Mouse (Mus musculus) embryonic facial prominence, embryonic 15.5 days (tissue): ENCODE data around the gene Serping1. TPM values are rescaled to one million over a fixed set of nuclear protein-coding genes. Genes with fewer than 3 reads are reported as not detected.

Experiments
- ATAC-seq: fragments of 200-750 bp; cut with Nextera tagmentation; 2 replicates; pipeline ENCODE4 v1.8.0; 2017; ENCODE audit warnings: low read depth, moderate TSS enrichment; ENCODE audit not compliant: insufficient number of reproducible peaks, low FRiP score, low TSS enrichment
- H3K27ac ChIP-seq: fragments of 300-500 bp; sonication (generic); replicated peaks from 2 replicates; pipeline ENCODE4 v1.5.1; 2015; ENCODE audit warnings: mild to moderate bottlenecking, inconsistent platforms
- H3K27me3 ChIP-seq: fragments of 300-500 bp; sonication (generic); 2 replicates; pipeline ENCODE4 v1.6.1; 2015; ENCODE audit warnings: inconsistent platforms
- H3K36me3 ChIP-seq: fragments of 300-500 bp; sonication (generic); 2 replicates; pipeline ENCODE4 v1.6.1; 2015; ENCODE audit warnings: mild to moderate bottlenecking, inconsistent platforms
- H3K4me1 ChIP-seq: fragments of 300-500 bp; sonication (generic); 2 replicates; pipeline ENCODE4 v1.6.1; 2015; ENCODE audit warnings: inconsistent platforms
- H3K4me2 ChIP-seq: fragments of 300-500 bp; sonication (generic); replicated peaks from 2 replicates; pipeline ENCODE4 v1.6.1; 2015; ENCODE audit warnings: mild to moderate bottlenecking, inconsistent platforms
- H3K4me3 ChIP-seq: fragments of 300-500 bp; sonication (generic); replicated peaks from 2 replicates; pipeline ENCODE4 v1.5.1; 2015; ENCODE audit warnings: mild to moderate bottlenecking, inconsistent platforms
- H3K9ac ChIP-seq: fragments of 300-500 bp; sonication (generic); 2 replicates; pipeline ENCODE4 v1.6.1; 2015; ENCODE audit warnings: inconsistent platforms
- H3K9me3 ChIP-seq: fragments of 300-500 bp; sonication (generic); replicated peaks from 2 replicates; pipeline ENCODE4 v1.6.1; 2016; ENCODE audit warnings: inconsistent platforms
- WGBS: fragments of 180-500 bp; shearing (Covaris S2); methylation state at CpG from one replicate; pipeline ENCODE4 v1.1.7; 2015; 5-methylcytosine and 5-hydroxymethylcytosine counted together
- polyA plus RNA-seq: library from polyadenylated mRNA; unstranded; fragments of >200 nt; fragmentation: Nextera tagmentation; extraction: Ambion mirVana; gene quantifications from 2 replicates; pipeline ENCODE4 v1.2.1, GENCODE M21; 2015

Gene Serping1
- polyA plus RNA-seq, 1 experiment from 2014 or later, result 48.0 TPM

DNA sequence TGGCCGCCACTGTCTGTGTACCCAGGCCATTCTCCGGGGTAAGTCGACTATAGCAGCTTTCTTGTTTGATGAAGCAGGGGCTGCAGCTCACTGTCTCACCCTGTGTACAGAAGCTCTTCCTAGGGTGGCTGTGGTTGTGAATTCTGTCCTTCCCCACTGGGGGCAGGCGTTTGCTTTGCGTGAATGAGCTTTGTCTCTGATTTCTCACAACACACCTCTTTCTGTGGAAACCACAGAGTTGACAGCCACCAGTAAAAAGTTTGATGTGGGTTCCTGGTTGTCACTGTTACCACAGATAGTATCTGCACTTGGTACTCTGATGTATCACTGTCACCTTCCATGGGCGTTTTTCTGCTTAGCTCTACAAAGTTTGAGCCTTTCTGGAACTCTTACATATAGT lies 4.0 kb upstream of the Serping1 start:
- H3K4me2 ChIP-seq, result no peak overlapping the region
- WGBS, result 61% methylated on average over 6 of the region's 6 CpGs
- no peaks in the 10 kb centered on the region for H3K27me3 ChIP-seq
- peaks cover 7% of the 10 kb centered on the region for H3K4me1 ChIP-seq
- H3K27ac ChIP-seq, result no peak overlapping the region
- H3K9me3 ChIP-seq, result no peaks in the 10 kb centered on the region
- H3K4me3 ChIP-seq, result no peak overlapping the region
- no peak overlapping the region for H3K9ac ChIP-seq
- H3K36me3 ChIP-seq, result no peaks in the 10 kb centered on the region
- ATAC-seq, result no peak

DNA sequence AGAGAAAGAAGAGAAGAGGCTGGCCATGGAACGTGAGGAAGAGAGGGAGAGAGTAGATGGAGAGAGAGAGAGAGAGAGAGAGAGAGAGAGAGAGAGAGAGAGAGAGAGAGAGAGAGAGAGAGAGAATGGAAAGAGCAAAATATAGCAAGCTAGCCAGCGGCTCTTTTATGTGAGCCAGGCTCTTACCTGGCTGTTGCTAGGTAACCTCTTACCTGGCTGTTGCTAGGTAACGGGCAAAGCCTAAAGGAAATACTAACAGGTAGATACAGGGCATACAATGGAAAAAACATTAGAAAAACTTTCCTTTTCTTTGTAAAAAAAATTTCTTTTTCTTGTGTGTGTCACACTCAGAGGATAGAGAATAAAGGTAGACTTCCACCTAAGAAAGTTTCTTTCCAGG lies 2.5 kb upstream of the Serping1 start:
- Histone ChIP-seq H3K27me3 (no peaks in the 10 kb centered on the region), H3K4me2 (no peak overlapping the region), H3K9ac (no peak overlapping the region), H3K4me1 (peaks cover 10% of the 10 kb centered on the region), H3K27ac (no peak overlapping the region), H3K36me3 (no peaks in the 10 kb centered on the region), H3K4me3 (no peak overlapping the region), H3K9me3 (no peaks in the 10 kb centered on the region)
- ATAC-seq, result no peak
- 46% methylated on average over 3 of the region's 3 CpGs for WGBS

DNA sequence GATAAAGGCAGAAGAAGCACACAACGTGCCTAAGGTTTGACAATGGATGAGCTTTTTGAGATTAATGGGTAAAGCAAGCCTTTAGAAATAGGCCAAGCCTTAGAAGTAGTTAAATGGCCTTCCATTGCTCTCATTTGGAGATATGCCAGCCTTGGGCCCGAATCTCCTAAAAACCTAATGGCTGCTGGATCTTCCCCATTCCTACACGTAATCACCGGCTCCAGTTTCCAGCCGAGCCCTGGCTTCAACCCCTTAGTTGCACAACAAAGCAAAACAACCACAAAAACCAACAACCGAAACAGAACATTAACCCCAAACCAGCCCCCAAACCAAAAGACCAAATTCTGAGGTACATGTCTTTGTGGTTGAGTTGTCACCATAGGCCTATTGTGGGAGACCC lies 421 bp upstream of the Serping1 start:
- 70% methylated on average over 6 of the region's 6 CpGs for WGBS
- Histone ChIP-seq H3K36me3 (no peaks in the 10 kb centered on the region), H3K27ac (0 out of 2 replicates have a peak overlapping the region, but pooled peaks have one; percentile 3), H3K4me2 (no peak overlapping the region), H3K27me3 (no peaks in the 10 kb centered on the region), H3K9me3 (no peaks in the 10 kb centered on the region), H3K4me1 (peaks cover 10% of the 10 kb centered on the region), H3K9ac (no peak overlapping the region), H3K4me3 (no peak overlapping the region)
- ATAC-seq, result no peak

DNA sequence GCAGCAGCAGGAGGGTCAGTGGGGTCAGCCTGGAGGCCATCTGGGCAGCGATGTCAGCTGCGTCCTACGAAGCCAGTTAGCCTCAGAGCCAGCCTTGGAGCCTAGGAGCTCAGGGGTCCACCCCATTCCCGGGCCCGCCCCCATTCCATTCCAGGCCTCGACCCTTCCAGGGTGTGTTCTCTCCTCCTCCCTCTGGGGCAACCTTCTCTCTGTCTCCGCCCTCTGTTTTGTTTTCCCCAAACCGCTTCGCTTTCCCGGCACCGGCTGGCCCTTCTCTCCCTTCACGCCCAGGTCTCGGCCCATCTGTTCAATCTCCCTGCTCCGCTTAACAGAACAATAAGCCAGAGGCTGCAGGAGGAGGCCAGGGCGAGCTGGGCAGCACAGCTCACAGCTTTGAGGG lies 493 bp downstream of the Serping1 start:
- 0 out of 2 replicates have a peak overlapping the region, but pooled peaks have one; percentile 34 for H3K27ac ChIP-seq
- 2% methylated on average over 14 of the region's 15 CpGs for WGBS
- H3K9ac ChIP-seq, result peak overlapping the region; percentile 10; the same call in 1 of the 2 replicates
- peak overlapping the region; percentile 50 for H3K4me2 ChIP-seq
- H3K4me1 ChIP-seq, result peaks cover 10% of the 10 kb centered on the region
- peak overlapping the region; percentile 37 for H3K4me3 ChIP-seq
- no peaks in the 10 kb centered on the region for H3K9me3 ChIP-seq
- H3K36me3 ChIP-seq, result no peaks in the 10 kb centered on the region
- ATAC-seq, result peak; percentile 82
- H3K27me3 ChIP-seq, result no peaks in the 10 kb centered on the region

DNA sequence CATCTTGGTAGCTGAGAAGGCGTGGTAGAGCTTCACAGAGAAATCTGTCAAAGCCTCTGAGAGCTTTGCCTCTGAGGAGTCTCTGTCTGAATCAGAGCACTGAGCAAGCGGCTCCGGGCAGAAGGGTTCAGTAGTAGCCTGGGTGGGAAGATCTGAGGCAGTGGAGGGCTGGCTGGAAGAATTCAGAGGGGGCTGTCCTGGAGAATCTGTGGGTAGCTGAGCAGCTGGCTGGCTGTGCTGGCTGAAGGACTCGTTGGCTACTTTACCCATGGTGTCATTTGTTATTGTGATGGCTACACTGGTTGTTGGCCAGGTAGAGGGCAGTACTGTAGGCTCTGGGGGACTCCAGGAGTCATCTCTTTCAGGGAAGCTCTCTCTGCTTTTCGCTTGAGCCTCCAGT lies 2.0 kb downstream of the Serping1 start:
- Histone ChIP-seq H3K9ac (no peak overlapping the region), H3K27me3 (no peaks in the 10 kb centered on the region), H3K4me2 (no peak overlapping the region), H3K27ac (no peak overlapping the region), H3K4me1 (peaks cover 10% of the 10 kb centered on the region), H3K36me3 (0 out of 2 replicates have a peak, but pooled peaks cover 3% of the 10 kb centered on the region), H3K9me3 (no peaks in the 10 kb centered on the region), H3K4me3 (no peak overlapping the region)
- ATAC-seq, result no peak
- 80% methylated on average over 5 of the region's 5 CpGs for WGBS

DNA sequence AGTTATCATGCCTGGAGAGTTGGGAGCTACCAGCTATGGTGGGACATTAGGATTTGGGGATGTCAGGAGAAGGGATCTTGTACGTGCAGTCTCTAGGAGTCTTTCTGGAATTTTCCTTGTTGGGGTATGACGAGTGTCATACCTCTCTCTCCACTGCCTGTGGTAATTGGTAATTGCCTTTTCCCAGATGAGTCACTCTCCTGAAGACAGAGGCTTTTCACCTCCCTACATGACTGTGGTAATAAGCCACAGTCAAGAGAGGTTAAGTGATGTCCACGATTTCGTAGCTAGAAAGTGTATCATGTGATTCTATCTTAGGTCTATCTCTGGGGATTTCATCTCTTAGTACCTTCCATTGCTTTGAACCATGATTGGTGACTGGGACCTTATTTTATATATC lies 2.8 kb downstream of the Serping1 start:
- H3K9me3 ChIP-seq, result no peaks in the 10 kb centered on the region
- H3K9ac ChIP-seq, result no peak overlapping the region
- H3K36me3 ChIP-seq, result 0 out of 2 replicates have a peak, but pooled peaks cover 3% of the 10 kb centered on the region
- H3K27ac ChIP-seq, result no peak overlapping the region
- H3K27me3 ChIP-seq, result no peaks in the 10 kb centered on the region
- no peak overlapping the region for H3K4me3 ChIP-seq
- H3K4me2 ChIP-seq, result no peak overlapping the region
- no peak for ATAC-seq
- H3K4me1 ChIP-seq, result peaks cover 10% of the 10 kb centered on the region
- WGBS, result 71% methylated on average over 4 of the region's 4 CpGs

DNA sequence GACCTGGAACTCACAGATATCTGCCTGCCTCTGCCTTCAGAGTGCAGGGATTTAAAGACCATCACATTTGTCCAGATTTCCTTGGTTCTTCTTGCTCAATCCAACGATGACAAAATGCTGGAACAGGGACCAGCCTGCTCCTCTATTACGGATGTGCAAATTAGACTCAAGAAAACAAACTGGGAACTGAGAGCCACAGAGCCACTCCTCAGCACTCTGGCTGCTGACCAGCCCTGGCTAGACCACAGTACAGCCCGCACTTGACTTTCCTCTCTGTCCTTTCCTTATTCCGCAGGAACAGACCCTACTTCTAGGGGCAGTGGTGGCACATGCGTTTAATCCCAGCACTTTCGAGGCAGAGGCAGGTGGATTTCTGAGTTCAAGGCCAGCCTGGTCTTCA lies 4.7 kb downstream of the Serping1 start:
- Histone ChIP-seq H3K4me2 (no peak overlapping the region), H3K4me1 (peaks cover 10% of the 10 kb centered on the region), H3K36me3 (0 out of 2 replicates have a peak, but pooled peaks cover 3% of the 10 kb centered on the region), H3K27me3 (no peaks in the 10 kb centered on the region), H3K27ac (no peak overlapping the region), H3K9ac (no peak overlapping the region), H3K9me3 (no peaks in the 10 kb centered on the region), H3K4me3 (no peak overlapping the region)
- ATAC-seq, result no peak
- 76% methylated on average over 6 of the region's 6 CpGs for WGBS

DNA sequence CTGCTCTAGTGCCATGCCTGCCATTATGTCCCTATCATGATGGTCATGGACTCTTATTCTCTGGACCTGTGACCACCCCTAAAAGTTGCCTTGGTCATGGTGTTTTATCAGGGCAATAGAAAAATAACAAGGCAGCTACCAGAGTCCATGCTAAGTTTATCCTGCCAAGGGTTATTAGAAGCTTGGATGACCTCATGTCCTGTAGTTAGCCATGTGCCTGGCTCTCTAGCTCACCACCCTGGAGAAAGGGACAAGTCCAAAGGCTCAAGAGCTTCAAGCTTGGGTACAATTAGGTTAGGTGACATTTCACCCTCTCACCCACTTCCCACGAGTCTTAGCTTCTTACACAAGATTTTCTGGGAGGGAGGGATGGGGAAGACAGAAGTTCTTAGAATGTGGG lies 12.4 kb downstream of the Serping1 start:
- Histone ChIP-seq H3K36me3 (no peaks in the 10 kb centered on the region), H3K27ac (no peak overlapping the region), H3K27me3 (no peaks in the 10 kb centered on the region), H3K4me2 (no peak overlapping the region), H3K9me3 (no peaks in the 10 kb centered on the region), H3K9ac (no peak overlapping the region), H3K4me3 (no peak overlapping the region), H3K4me1 (no peaks in the 10 kb centered on the region)
- 40% methylated on average over 1 of the region's 1 CpGs for WGBS
- no peak for ATAC-seq

DNA sequence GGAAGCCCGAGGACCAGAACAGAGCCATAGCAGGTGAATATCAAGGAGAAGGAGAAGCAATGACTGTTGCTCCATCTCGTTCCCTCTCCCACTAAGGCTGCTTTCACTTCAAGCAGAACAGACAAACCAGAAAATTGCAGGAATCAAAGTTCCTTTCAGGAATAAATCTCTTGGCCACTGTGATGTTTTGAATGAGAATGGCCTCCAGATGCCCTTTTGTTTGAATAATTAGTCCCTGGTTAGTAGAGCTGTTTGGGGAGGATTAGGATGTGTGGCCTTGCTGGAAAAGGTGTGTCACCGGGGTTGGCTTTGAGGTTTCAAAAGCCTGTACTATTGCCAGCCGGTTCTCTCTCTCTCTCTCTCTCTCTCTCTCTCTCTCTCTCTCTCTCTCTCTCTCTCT lies 12.9 kb downstream of the Serping1 start:
- H3K4me1 ChIP-seq, result no peaks in the 10 kb centered on the region
- no peak overlapping the region for H3K4me2 ChIP-seq
- no peak overlapping the region for H3K4me3 ChIP-seq
- ATAC-seq, result no peak
- no peak overlapping the region for H3K27ac ChIP-seq
- H3K9ac ChIP-seq, result no peak overlapping the region
- H3K27me3 ChIP-seq, result no peaks in the 10 kb centered on the region
- H3K36me3 ChIP-seq, result no peaks in the 10 kb centered on the region
- no peaks in the 10 kb centered on the region for H3K9me3 ChIP-seq
- 31% methylated on average over 4 of the region's 4 CpGs for WGBS

DNA sequence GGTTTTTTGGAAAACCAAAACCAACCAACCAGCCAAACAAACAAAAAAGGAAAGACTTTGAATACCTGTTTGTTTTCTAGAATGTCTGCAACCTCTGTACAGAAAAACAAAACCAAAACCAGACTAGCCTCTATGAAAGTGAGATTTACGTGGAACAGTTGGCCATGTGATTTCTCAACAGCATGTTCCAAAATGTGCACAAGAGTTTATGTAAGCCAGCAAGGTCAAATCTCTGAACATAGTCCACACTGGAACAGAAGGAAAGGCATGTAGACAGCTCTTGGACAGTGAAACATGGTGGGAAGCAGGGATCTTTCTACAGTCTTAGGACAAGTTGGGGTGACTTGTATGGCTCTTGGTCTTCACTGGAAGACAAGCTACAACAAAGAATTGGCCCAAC lies 13.4 kb downstream of the Serping1 start:
- WGBS, result 85% methylated on average over 1 of the region's 1 CpGs
- H3K4me3 ChIP-seq, result no peak overlapping the region
- no peaks in the 10 kb centered on the region for H3K36me3 ChIP-seq
- H3K9ac ChIP-seq, result no peak overlapping the region
- no peak overlapping the region for H3K27ac ChIP-seq
- no peaks in the 10 kb centered on the region for H3K9me3 ChIP-seq
- H3K4me2 ChIP-seq, result no peak overlapping the region
- no peaks in the 10 kb centered on the region for H3K27me3 ChIP-seq
- ATAC-seq, result no peak
- H3K4me1 ChIP-seq, result no peaks in the 10 kb centered on the region

DNA sequence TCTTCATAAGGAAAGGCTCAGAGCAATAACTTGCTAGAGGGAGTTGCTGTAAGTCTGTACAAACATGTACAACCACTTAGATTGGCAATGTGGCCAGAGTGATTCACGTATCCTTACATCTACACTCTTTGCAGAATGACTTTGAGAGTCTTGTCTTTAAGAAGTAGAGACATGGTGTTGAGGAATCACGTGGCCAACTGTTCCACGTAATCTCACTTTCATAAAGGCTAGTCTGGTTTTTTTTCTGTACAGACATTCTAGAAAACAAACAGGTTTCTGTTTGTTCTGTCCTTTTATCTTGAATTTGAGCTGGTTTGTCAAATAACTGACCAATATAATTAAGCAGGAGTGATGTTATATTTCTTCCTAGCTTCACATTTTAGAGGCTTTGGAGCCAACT lies 13.9 kb downstream of the Serping1 start:
- 82% methylated on average over 3 of the region's 3 CpGs for WGBS
- Histone ChIP-seq H3K4me1 (no peaks in the 10 kb centered on the region), H3K9ac (no peak overlapping the region), H3K36me3 (no peaks in the 10 kb centered on the region), H3K9me3 (no peaks in the 10 kb centered on the region), H3K27ac (no peak overlapping the region), H3K4me3 (no peak overlapping the region), H3K27me3 (no peaks in the 10 kb centered on the region), H3K4me2 (no peak overlapping the region)
- ATAC-seq, result no peak

DNA sequence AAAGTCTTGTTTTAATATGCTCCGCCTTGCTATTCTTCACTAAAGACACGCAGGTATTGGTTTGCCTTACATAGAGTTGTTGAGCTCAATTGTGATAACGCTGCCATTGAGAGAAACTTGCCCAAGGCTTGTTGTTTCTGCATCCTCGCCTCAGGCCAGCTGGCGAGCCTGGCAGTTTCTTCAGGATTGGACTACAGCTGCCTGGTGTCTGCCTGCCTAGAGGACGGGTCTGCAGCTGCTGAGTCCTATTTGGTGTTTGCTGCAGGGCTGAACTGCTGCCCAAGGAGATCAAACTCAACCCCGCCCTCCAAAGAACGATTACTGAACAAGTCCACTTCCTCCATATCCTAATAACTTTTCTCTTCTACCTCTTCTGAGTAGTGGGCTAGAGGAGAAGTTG lies 14.5 kb downstream of the Serping1 start:
- H3K4me1 ChIP-seq, result no peaks in the 10 kb centered on the region
- no peaks in the 10 kb centered on the region for H3K36me3 ChIP-seq
- no peak overlapping the region for H3K4me2 ChIP-seq
- 59% methylated on average over 8 of the region's 8 CpGs for WGBS
- H3K4me3 ChIP-seq, result no peak overlapping the region
- H3K27me3 ChIP-seq, result no peaks in the 10 kb centered on the region
- no peak overlapping the region for H3K9ac ChIP-seq
- no peaks in the 10 kb centered on the region for H3K9me3 ChIP-seq
- no peak for ATAC-seq
- no peak overlapping the region for H3K27ac ChIP-seq
